Comparison of ENCODE assay signal across 8 mouse cellular contexts in the genomic region with DNA sequence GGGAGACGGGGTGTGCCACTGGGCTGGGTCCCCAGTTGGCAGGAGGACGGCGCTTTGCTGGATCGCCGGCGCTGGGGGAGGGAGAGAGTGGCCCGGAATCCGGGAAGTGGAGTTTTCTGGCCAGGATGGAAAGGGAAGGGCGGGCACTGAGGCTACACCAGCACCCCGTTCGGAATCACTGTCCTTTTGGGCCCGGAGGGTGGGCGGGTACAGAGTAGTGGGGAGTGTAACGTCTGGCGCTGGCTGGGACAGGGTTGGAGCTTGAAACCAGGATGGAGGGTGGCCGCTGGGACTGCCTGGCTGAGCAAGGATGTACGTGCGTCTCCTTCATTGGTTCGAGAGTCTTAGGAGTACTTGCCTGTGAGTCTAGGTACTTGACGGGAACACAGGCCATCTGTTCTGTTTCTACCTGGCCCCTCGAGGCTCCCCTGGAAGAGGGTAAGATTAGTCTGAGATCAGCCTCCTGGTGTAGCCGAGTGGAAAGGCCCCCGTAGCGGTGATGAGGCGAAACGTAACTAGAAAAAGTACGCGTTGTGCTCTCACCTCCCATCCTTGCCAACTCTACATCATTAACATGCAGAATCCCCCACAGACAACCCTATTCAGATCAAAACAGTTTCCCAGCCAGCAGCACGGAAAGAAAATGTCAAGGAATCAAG. TPM values are rescaled to one million over a fixed set of nuclear protein-coding genes. Genes with fewer than 3 reads are reported as not detected.
DNase-seq lines count a peak whose midpoint lies in the region; ATAC-seq and TF ChIP-seq lines count a peak whose summit lies in the region.

No protein-coding gene starts in this region.

- TF ChIP-seq POLR2A in cortical plate, adult 2 months (IDR thresholded peaks at IDR 0.05; ENCODE audit: extremely low read depth, insufficient read depth, low read length): peak; percentile 40
- peak; percentile 15; the same call in 1 of the 2 replicates for TF ChIP-seq POLR2A in small intestine, adult 2 months (IDR thresholded peaks at IDR 0.05; ENCODE audit: low read depth, low read length)

- peaks cover under 1% of the 10 kb centered on the region; the same call in 1 of the 2 replicates for H3K36me3 ChIP-seq in small intestine, adult 2 months (ENCODE audit: control insufficient read depth, insufficient read depth, low read length)

- peak overlapping the region; percentile 74 for H3K4me3 ChIP-seq in cortical plate, adult 2 months (ENCODE audit: insufficient read depth, low read length)
- peak overlapping the region; percentile 98 for H3K4me3 ChIP-seq in small intestine, adult 2 months (ENCODE audit: low read depth, low read length)

- H3K27ac ChIP-seq in cortical plate, adult 2 months (ENCODE audit: insufficient read depth, low read length): no peak overlapping the region
- H3K27ac ChIP-seq in small intestine, adult 2 months (ENCODE audit: insufficient read depth, low read depth, low read length): 0 out of 2 replicates have a peak overlapping the region, but pooled peaks have one; percentile 5

- POLR2A ChIA-PET in Patski (lab: Charles Lee): no interaction called here

- H3K27me3 ChIP-seq in Patski: no peaks in the 10 kb centered on the region
- no peaks in the 10 kb centered on the region for H3K27me3 ChIP-seq in small intestine, adult 2 months (ENCODE audit: control insufficient read depth, insufficient read depth, low read length)

- WGBS in small intestine, adult 2 months: 2% methylated on average over 29 of the region's 29 CpGs

- in situ Hi-C loops in Patski (cut with MboI; ENCODE audit: low pct_unique_long_range_greater_than_20kb): no loop called here

- H3K4me1 ChIP-seq in cortical plate, adult 2 months (ENCODE audit: control insufficient read depth, insufficient read depth, low read length): peaks cover 6% of the 10 kb centered on the region
- peaks cover 14% of the 10 kb centered on the region; the same call in 1 of the 2 replicates for H3K4me1 ChIP-seq in small intestine, adult 2 months (ENCODE audit: control insufficient read depth, insufficient read depth, insufficient read length, low read length)

- CTCF ChIA-PET in Patski (lab: Charles Lee): interaction anchor here (1.0 kb wide), 1 partner anchor 59 kb away, joined by 3 read pairs; no protein-coding TSS in a partner anchor

- DNase-seq in Patski (ENCODE audit: low read depth, low spot score): no peak
- DNase-seq in gastrocnemius, postnatal 10 days: peak; percentile 69
- DNase-seq in induced T-regulatory cell, adult 2 months (ENCODE audit: low read depth): peak; percentile 58
- DNase-seq in left cerebral cortex, postnatal 25 days (ENCODE audit: low spot score in 2 of 2): peak; percentile 67 to 84

- no peak for TF ChIP-seq CTCF in Patski (IDR thresholded peaks at IDR 0.05)
- no peak for TF ChIP-seq CTCF in cortical plate, adult 2 months (IDR thresholded peaks at IDR 0.05; ENCODE audit: extremely low read depth, insufficient read depth, low read length)
- TF ChIP-seq CTCF in small intestine, adult 2 months (IDR thresholded peaks at IDR 0.05; ENCODE audit: extremely low read depth, insufficient read length, insufficient replicate concordance, low read depth, low read length): no peak

- intact Hi-C loops in left cerebral cortex, postnatal 25 days (cut with DNase I): loop anchor here (2.0 to 5.0 kb wide), 4 partner anchors 35 to 89 kb away; no protein-coding TSS in a partner anchor

- peak; percentile 2 for ATAC-seq in Patski
- ATAC-seq in megakaryocyte progenitor cell, adult 5-6 weeks (replicated peaks; ENCODE audit: poor library complexity): 0 out of 2 replicates have a peak, but pooled peaks have one; percentile 13
- no peak for ATAC-seq in inflammation-experienced regulatory T-cells, adult 6 months

RNA-seq across cellular contexts. Expression of a gene that starts 1.1 kb away (rescaled TPM):
- 35.3 TPM for polyA plus RNA-seq in Patski (2021)
- 23.3 and 23.8 TPM in 2 replicates for polyA plus RNA-seq in cortical plate, adult 2 months (2012; rRNA removed)
- total RNA-seq in gastrocnemius, postnatal 10 days (2021): 10 to 100 TPM; 77.2 to 80.5 TPM
- 10 to 100 TPM; 52.0 to 55.3 TPM for total RNA-seq in left cerebral cortex, postnatal 25 days (2021)
- 27.7 and 28.2 TPM in 2 replicates for total RNA-seq in megakaryocyte progenitor cell, adult 5-6 weeks (2015)
- 18.2 and 21.6 TPM in 2 replicates for total RNA-seq in megakaryocyte progenitor cell, adult 5-6 weeks (2017)
- polyA plus RNA-seq in small intestine, adult 2 months (2012; rRNA removed): 16.6 and 34.6 TPM in 2 replicates
- 10 to 100 TPM; 25.6 to 31.5 (median 27.3) TPM for polyA plus RNA-seq in inflammation-experienced regulatory T-cells, adult 6 months (2017; shearing (Covaris generic))
